Mouse (Mus musculus) left cerebral cortex, adult 18-20 months (tissue): Measurements from ENCODE around the gene Brd9. TPM values are rescaled to one million over a fixed set of nuclear protein-coding genes. Genes with fewer than 3 reads are reported as not detected.
"Not testable (repeated sequence)": the region's sequence is repeated elsewhere in the genome, so short reads cannot be mapped to it uniquely, and the experiment has no call there.

ENCODE experiments used
- DNase-seq, 2 experiments: peaks; one replicate each; pipeline ENCODE4 v3.0.0; 2021 to 2022; ENCODE audit warnings: low spot score in 2 of 2, mixed read lengths in 1 of 2
- microRNA-seq, 2 experiments: library from miRNA; unstranded; fragments of <30 nt; microRNA quantifications; one replicate each; pipeline ENCODE4 v1.2.0; 2021
- total RNA-seq, 2 experiments: library from RNA; stranded (reverse); gene quantifications; 2 replicates each; pipeline ENCODE4 v1.2.3; 2021

Gene Brd9
- total RNA-seq, 2 experiments from 2014 or later, result 75.9 to 85.0 TPM

GRCm38 (mm10) chr13:73976935-73977334, 39.3 kb downstream of the Brd9 start:
- no peak for DNase-seq

GRCm38 (mm10) chr13:73990325-73990724, 52.7 kb downstream of the Brd9 start:
- DNase-seq, result no peak

- no peak for DNase-seq
Measured at GRCm38 (mm10) chr13:73990761-73991160, 53.1 kb downstream of the Brd9 start.

- DNase-seq, result no peak
Measured at GRCm38 (mm10) chr13:73991267-73991666, 53.7 kb downstream of the Brd9 start.

GRCm38 (mm10) chr13:73996456-73996855, 58.8 kb downstream of the Brd9 start:
- no peak for DNase-seq

- no peak for DNase-seq
Measured at GRCm38 (mm10) chr13:74000519-74000918, 62.9 kb downstream of the Brd9 start.

- DNase-seq, result no peak
Measured at GRCm38 (mm10) chr13:74000961-74001360, 63.4 kb downstream of the Brd9 start.

- DNase-seq, result no peak
Measured at GRCm38 (mm10) chr13:74001492-74001891, 63.9 kb downstream of the Brd9 start.

GRCm38 (mm10) chr13:74006881-74007280, 69.3 kb downstream of the Brd9 start:
- DNase-seq, result not testable (repeated sequence)

GRCm38 (mm10) chr13:74008216-74008615, 70.6 kb downstream of the Brd9 start:
- DNase-seq, result not testable (repeated sequence)

- peak; percentile 94 to 96 for DNase-seq
Measured at GRCm38 (mm10) chr13:74008948-74009718, 71.5 kb downstream of the Brd9 start, which contains the start of gene Tppp. Gene Tppp (plus strand): TSS chr13:74009407.

GRCm38 (mm10) chr13:74009791-74010614, 72.4 kb downstream of the Brd9 start:
- DNase-seq, result peak; percentile 77 to 82

Small RNA genes within 50 kb of the gene (microRNA-seq; reads per million reads assigned to microRNA genes)
- gene Gm25197, result 0 reads per million in 2 experiments

Other genes with a start within 250 kb of the Brd9 start
- not detected for gene Slc6a19, start 232.9 kb upstream of the Brd9 start, total RNA-seq
- gene Slc12a7, start 204.7 kb upstream of the Brd9 start, total RNA-seq, result 1 to 10 TPM; 4.5 to 5.0 TPM
- gene Nkd2, start 90.2 kb upstream of the Brd9 start, total RNA-seq, result 1 to 10 TPM; 2.4 to 2.8 TPM
- under 1 TPM; 0.37 to 0.79 TPM for gene Trip13, start within 50 bp of the Brd9 start, total RNA-seq
- gene Zdhhc11, start 26.0 kb downstream of the Brd9 start, total RNA-seq, result not detected
- gene Tppp, start 71.6 kb downstream of the Brd9 start, total RNA-seq, result 100 to 1,000 TPM; 351 to 372 TPM
- gene Cep72, start 124.5 kb downstream of the Brd9 start, total RNA-seq, result under 1 TPM; 0.77 to 0.84 TPM
- 1 to 10 TPM; 1.6 to 2.3 TPM for gene Slc9a3, start 183.6 kb downstream of the Brd9 start, total RNA-seq